Mouse (Mus musculus) adrenal gland, adult 8-10 months (tissue): ENCODE data around the gene Arhgap42. TPM values are rescaled to one million over a fixed set of nuclear protein-coding genes. Genes with fewer than 3 reads are reported as not detected.

ENCODE experiments used
- DNase-seq: peaks from one replicate; pipeline ENCODE4 v3.0.0; 2022
- total RNA-seq, 4 experiments: library from RNA; stranded (reverse); gene quantifications; 2 replicates each; pipeline ENCODE4 v1.2.4; 2022

Arhgap42 gene
- 10 to 100 TPM; 20.5 to 41.4 (median 27.8) TPM for total RNA-seq

- peak; percentile 76 for DNase-seq
Observed at GRCm38 (mm10) chr9:9238438-9239391, at the start of gene Arhgap42. Gene Arhgap42 (minus strand): TSS chr9:9239101.

GRCm38 (mm10) chr9:9288140-9288539 is 49.2 kb upstream of the Arhgap42 start:
- DNase-seq = no peak

- no peak for DNase-seq
Observed at GRCm38 (mm10) chr9:9269305-9269704, 30.4 kb upstream of the Arhgap42 start.

- DNase-seq = no peak
Observed at GRCm38 (mm10) chr9:9267606-9268601, 29.0 kb upstream of the Arhgap42 start.

- DNase-seq = no peak
Observed at GRCm38 (mm10) chr9:9263543-9263942, 24.6 kb upstream of the Arhgap42 start.

GRCm38 (mm10) chr9:9262479-9262878 is 23.6 kb upstream of the Arhgap42 start:
- DNase-seq = no peak

- DNase-seq = no peak
Observed at GRCm38 (mm10) chr9:9254764-9255163, 15.9 kb upstream of the Arhgap42 start.

- no peak for DNase-seq
Observed at GRCm38 (mm10) chr9:9248529-9248928, 9.6 kb upstream of the Arhgap42 start.

- DNase-seq = no peak
Observed at GRCm38 (mm10) chr9:9245994-9246393, 7.1 kb upstream of the Arhgap42 start.

GRCm38 (mm10) chr9:9243834-9244233 is 4.9 kb upstream of the Arhgap42 start:
- no peak for DNase-seq

GRCm38 (mm10) chr9:9241202-9241795 is 2.4 kb upstream of the Arhgap42 start:
- no peak for DNase-seq

- no peak for DNase-seq
Observed at GRCm38 (mm10) chr9:9237511-9237910, 1.4 kb downstream of the Arhgap42 start.

GRCm38 (mm10) chr9:9229662-9230061 is 9.2 kb downstream of the Arhgap42 start:
- no peak for DNase-seq

- DNase-seq = no peak
Observed at GRCm38 (mm10) chr9:9224837-9225236, 14.1 kb downstream of the Arhgap42 start.

GRCm38 (mm10) chr9:9223384-9223783 is 15.5 kb downstream of the Arhgap42 start:
- no peak for DNase-seq

- no peak for DNase-seq
Observed at GRCm38 (mm10) chr9:9221950-9222486, 16.9 kb downstream of the Arhgap42 start.

GRCm38 (mm10) chr9:9221185-9221584 is 17.7 kb downstream of the Arhgap42 start:
- DNase-seq = no peak

GRCm38 (mm10) chr9:9218301-9218700 is 20.6 kb downstream of the Arhgap42 start:
- no peak for DNase-seq

- DNase-seq = no peak
Observed at GRCm38 (mm10) chr9:9214849-9215248, 24.1 kb downstream of the Arhgap42 start.

GRCm38 (mm10) chr9:9214296-9214695 is 24.6 kb downstream of the Arhgap42 start:
- DNase-seq = no peak

GRCm38 (mm10) chr9:9211411-9212087 is 27.4 kb downstream of the Arhgap42 start:
- no peak for DNase-seq

- DNase-seq = no peak
Observed at GRCm38 (mm10) chr9:9210464-9210863, 28.4 kb downstream of the Arhgap42 start.
